Mouse (Mus musculus): Measurements from ENCODE around the gene Scgb1a1.

The Scgb1a1 gene

DNA sequence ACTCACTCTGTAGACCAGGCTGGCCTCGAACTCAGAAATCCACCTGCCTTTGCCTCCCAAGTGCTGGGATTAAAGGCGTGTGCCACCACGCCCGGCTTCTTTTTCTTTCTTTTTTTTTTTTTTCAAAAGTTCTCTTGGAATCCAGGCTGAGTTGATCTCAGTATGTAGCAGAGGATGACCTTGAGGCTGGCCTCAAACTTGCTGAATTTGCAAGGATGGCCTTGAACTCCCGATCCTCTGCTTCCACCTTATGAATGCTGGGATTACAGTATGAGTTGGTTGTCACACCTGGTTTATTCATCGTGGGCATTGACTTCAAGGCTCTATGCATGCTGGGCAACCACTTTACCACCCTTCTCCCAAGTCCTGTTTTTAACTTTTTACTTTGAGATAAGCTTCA, 47.1 kb downstream of the Scgb1a1 start:
- no peak for DNase-seq

DNA sequence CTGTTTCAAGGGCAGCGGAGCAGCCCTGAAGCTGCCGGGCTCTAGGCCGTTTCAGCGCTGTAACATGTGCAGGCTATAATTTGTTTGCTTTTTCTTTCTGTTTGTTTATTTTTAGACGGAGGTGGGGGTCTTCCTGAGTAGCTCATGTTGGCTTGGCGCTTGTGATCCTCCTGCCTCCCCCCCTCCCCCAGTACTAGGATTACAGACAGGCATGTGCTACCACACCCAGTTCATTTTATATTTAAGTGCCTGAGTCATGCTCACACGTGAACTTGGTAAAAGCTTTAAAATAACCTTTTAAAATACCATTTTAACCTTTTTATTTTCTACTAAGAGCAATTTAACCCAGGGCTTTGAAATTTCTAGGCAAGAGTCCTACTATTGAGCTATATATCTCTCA, 47.8 kb downstream of the Scgb1a1 start:
- no peak for DNase-seq

DNA sequence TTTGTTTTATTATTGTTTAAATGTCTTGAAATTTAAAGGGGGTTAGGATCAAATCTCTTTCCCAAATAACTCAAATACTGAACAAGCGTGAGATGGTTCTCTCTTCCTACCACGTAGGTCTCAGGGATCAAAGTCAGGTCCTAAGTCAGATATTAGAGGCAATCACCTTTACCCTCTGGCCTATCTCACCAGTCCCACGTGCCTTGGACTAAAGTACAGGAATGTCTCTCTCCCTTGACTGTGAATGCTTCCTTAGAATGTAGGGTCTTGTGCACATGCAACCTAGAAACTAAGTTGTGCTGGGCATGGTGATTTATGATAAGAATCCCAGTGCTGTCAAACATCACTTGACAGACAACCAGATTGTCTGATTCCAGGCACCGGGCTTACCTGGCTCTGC, 48.5 kb downstream of the Scgb1a1 start:
- DNase-seq: no peak

DNA sequence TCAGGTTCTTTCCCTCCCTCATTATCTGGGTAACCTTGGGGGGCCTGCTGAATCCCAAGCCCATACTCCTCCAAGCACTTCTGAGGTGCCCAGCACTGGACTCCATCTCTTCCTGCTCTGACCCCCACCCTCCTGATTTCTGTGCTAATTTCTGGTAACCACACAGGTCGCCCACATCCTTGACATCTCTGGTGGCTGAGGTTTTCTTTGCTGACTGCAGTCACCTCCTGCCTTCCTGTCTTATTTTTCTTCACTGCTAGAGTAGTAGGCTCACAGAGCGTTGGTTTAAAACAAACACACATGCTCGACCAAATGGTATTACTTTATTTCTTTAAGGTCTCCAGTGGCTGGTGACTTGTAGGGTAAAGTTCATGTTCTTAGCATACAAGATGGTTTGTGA, 49.6 kb downstream of the Scgb1a1 start:
- DNase-seq: no peak

GRCm38 (mm10) chr19:9035101-9035500, 52.7 kb downstream of the Scgb1a1 start:
- no peak for DNase-seq

DNA sequence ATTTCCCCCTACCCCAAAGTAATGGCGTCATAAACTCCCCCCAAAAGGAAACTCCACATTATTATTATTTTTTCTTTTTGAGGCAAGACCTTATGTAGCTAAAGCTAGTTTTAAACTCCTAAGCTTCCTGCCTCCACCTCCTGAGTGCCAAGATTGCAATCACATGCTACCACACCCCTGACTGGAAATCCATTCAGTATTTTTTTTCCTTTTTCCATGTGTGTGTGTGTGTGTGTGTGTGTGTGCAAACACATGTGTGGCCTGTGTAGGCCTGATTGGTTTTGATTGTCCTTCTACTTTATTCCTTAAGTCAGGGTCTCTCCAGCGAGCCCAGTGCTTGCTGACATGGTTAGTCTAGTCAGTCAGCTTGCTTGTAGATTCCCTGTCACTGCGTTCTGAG, 53.3 kb downstream of the Scgb1a1 start:
- DNase-seq: no peak

Measured in retina, postnatal 1 day (tissue).